Mouse (Mus musculus) bone marrow, adult 2 months (tissue): ENCODE data around the gene Nup88.

Source experiments
- CTCF ChIP-seq: fragments of 200-500 bp; IDR thresholded peaks from 2 replicates; pipeline ENCODE4 v1.5.1; 2011; ENCODE audit warnings: low read length, control low read depth; ENCODE audit not compliant: control insufficient read depth, insufficient read depth
- POLR2A ChIP-seq: fragments of 200-500 bp; IDR thresholded peaks from 2 replicates; pipeline ENCODE4 v1.6.1; 2011; ENCODE audit warnings: low read depth, mild to moderate bottlenecking, control low read depth, low read length, borderline replicate concordance; ENCODE audit not compliant: control insufficient read depth

- TF ChIP-seq CTCF (no peak), POLR2A (no peak)
Measured at GRCm38 (mm10) chr11:70972586-70972985, 2.8 kb upstream of the Nup88 start.
